Mouse (Mus musculus) cerebellum, postnatal 4 days (tissue): ENCODE measurements around the gene Leng9.
"Not testable (repeated sequence)": the region's sequence is repeated elsewhere in the genome, so short reads cannot be mapped to it uniquely, and the experiment has no call there.

Experiments
- DNase-seq, 2 experiments: peaks; one replicate each; pipeline ENCODE4 v3.0.0; 2022; ENCODE audit warnings: low spot score in 2 of 2, mixed read lengths in 1 of 2

The Leng9 gene

DNA sequence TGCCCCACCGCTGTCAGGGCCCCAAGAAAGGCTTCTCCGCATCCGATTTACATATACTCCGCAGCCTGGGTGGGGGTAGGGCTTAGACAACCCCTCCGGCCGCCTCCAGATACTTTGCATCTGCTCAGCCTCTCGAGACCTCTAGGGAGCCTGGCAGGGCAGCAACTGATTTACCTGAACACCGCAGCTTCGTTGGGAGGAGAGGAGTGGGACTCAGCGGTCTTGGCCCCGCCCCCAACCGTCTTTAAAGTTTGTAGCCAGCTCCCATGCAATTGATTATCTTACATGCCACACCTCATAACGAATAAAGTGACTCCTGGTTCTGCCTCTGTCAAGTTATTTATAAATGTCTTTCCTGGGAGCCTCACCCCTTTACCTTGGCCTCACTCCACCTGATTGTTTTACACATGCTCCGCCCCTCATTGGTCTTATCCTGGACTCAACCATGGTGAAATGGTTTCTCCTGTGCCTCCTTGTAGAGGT is at the start of gene Leng9:
Gene Leng9, minus strand, starts transcription at position 316 of the 483 bp plus-strand sequence.
- DNase-seq, result no peak

DNA sequence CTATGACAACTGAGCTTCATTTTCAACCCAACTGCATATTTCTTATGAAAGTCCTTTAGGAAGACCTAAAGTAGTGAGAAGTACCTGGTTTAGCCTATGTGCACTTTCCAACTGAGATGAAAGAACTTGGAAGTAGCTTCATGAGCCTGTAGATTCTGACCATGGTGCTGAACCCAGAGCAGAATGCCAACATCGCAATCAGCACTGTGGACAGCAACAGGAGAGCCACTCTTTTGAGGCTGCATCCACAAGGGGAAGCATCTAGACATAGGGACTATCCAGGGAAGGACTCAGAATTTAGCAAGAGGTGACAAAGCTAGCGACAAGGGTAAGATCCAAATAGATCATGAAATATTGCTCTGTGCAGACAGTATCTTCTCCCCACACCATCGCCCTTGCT is 28.3 kb upstream of the Leng9 start:
- no peak for DNase-seq

DNA sequence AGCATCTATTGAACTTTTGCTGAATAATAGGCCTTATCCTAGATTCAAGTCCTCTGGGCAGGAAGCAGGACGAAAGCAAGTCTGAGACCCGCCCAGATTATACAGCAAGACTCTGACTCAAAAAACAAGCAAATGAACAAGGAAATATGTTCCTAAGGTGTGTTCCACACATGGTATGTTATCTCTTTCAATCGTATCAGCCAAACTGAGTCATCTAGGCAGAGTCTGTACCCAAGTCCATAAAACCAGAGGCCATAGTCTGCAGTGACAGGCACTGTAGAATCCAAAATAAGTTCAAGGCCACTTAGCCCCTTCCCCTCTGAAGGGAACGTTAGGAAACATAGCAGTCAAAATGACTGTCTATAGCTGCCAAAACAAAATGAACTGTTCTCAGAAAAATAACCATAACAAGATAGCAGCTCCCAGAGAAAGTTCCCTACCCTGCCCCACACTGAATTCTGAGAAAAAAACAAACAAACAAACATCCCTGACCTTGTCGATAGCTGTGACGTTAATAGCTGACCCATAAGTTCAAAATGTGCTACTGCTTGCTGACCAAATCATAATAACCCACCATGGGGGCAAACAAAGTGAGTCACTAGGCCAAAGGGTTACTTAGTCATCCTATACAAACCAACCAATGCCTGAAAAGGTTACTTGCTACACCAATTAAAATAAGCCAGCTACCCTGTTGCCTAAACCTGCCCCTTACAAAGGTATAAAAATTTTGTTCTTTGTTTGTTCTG is 20.2 kb upstream of the Leng9 start:
- DNase-seq, result no peak

DNA sequence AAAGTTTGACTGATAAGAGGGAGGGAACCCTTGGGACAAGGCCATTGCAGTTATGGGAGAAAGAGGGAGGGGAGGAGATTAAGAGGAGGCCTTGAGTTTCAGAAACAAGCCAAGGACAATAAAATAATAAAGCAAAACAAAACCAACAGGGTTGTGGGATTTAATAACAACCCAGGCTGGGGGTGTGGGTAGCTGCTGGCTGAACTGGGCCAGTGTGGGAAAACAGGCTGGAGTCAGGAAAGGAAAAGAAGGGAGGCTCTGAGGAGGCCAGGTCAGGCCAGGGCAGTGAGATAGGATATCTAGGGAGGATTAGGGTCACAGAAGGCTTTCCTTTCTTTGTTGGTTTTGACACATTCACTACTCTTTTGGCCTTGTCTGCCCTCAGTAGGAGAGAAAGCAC is 16.9 kb upstream of the Leng9 start:
- no peak for DNase-seq

DNA sequence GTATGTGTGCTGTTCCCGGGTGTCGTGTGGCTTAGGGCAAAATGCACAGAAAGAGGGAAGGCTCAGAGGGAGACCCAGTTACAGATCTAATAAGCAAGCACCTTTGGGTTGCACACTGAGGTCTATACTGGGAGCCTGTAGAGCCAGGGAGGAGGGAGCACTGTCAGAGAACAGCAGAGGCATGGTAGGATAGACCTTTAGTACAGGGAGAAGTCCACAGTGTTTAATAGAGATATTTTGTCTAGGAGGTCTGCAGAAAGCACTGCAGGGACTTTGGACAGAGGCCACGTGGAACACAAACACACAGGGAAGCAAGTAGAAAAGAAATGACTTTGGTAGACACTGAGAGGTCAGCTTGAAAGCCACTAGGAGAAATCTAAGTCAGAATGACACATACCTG is 15.1 kb upstream of the Leng9 start:
- no peak for DNase-seq

DNA sequence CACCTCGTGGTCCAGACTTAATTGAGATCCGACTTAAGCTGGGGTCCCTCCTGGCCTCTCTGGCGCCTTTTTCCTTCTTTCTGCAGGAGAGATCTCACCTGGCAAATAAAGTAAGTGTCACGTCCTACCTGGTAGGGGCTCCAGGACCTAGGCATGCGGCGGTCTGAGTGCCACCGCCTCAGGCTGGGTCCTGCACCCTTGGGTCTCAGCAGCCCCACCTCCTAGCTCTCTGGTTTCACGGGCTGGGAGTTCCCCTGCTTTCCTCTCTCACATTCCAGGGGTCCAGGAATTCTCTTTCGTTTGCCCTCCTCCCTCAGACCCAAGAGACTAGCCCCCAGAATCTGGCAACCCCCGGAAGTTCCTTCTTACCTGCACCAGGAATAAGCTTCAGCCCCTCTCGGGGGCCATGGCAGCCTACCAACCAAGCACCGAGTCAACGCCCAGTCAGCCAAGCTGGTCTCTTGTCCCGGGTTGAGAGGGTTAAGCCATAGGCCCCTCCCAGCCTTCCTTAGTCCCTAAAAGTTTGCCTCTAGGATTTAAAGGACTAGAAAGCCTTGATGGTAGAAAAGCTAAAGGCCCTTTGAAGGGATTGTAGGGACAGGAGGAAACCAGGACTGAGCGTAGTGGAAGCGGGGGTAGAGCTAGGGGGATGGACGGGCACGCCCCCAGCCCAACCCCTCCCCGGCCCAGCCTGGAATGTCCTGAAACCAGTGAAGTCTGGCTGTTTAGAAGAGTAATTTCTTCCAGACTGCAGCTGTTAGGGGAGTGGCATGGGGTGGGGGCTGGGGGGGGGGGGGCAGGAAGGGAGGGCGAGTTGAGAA is 14.1 kb upstream of the Leng9 start, which contains the start of gene Cdc42ep5:
Gene Cdc42ep5, minus strand, starts transcription at position 771 of the 821 bp plus-strand sequence.
- no peak for DNase-seq

DNA sequence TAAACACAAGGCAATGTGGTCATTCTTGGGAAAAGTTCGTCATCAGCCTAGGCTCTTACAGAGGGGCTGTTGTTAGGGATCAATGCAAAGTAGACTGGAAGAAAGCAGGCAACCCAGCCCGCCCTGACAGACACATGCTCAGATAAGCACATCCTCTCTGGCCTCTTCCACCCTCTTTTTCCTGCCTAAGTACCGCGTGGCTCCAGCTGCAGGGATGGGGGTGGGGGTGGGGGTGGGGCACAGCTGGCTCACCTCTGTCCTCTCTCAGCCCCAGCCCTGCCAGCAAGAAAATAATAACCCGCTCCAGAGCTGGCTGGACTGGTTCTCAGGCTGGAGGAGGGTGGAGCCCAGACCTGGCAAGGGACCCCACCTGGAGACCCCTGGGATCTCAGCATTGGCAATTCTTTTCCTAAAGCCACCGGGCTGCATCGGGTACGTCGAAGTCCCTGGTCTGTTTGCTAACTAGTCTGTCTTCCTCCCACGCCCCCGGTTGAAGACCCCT is 13.4 kb upstream of the Leng9 start:
- DNase-seq, result no peak

DNA sequence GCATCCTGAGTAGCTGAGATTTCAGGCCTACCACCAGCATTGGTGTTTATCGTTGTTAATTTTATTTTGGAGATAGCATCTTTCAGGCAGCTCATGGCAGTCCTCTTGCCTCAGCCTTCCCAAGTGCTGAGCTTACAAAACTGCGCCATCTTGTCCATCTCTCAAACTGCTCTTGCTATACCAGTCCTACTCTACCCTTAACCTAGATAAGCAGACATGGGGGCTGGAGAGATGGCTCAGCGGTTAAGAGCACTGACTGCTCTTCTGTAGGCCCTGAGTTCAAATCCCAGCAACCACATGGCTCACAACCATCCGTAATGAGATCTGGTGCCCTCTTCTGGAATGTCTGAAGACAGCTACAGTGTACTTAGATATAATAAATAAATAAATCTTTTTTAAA is 11.4 kb upstream of the Leng9 start:
- not testable (repeated sequence) for DNase-seq

DNA sequence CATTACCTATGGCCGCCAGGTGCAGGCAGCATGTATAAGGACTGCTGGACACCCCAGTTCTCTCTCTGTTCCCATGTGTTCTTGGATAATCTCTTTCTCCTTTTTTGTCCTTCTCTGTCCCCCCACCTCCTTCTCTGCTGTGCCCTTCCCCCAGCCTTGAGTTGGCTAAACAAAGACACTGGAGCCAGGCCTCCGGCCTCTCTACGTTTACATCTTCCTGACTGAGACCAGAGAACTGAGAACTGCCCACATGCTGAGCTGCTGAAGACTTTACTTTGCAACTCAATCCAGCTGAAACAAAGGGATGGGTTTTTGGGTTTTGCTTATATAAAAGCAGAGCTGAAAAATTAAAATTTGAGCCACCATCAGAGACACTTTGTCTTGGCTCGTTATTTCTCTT is 4.8 kb upstream of the Leng9 start:
- DNase-seq, result no peak

DNA sequence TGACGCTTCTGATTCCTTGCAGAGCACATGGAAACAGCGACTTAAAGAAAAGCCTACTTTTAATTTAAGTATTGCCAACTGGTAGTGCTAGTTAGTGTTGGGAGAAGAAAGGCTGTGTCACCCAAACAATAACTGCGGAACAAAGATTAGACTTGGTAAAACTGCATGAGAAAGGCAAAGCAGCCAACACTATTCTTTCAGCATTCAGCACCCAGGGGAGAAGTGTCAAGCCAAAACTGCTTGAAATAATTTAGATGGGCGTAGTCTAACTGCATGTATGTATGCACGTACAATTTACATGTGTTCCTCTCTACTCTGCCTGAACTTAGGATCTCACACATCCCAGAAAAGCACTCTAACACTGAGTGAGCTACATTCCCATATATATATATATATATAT is 4.2 kb upstream of the Leng9 start:
- DNase-seq, result no peak

DNA sequence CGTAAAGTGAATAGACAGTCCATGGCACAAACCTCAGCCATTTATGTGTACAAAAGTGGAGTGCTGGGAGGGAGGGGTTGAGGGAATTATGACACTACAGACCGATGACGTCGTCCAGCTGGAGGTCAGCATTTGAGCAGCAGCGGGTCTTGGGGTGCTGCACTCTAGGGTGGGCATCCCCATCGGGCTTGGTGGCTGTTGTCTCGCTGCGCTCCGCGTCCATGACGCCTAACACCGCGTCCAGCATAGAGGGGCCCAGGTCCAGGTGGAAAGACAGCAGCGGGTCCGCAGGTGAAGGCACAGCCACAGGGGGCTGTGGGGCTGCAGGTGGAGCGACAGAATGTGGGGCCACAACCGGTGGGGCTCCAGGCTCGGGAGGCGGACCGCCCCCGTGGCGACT is 1.1 kb upstream of the Leng9 start:
- no peak for DNase-seq

DNA sequence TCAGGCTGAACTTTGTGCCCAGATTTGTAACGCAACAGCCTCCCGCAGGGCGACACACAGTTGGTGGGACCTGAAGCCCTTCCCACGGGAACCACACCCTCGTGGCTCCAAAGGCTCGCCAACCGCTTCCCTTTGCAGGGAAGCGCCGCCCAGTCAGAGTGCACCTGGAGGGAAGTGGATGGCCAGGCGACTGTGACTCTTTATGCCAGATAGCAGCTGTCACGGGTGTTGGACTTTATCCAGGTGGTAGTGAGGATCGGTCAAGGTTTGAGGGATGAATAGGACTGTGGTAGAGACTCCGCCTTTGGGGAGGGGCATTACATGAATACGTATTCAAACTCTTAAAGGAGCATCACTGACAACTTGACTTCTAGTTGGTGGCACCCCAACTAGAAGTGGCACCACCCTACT is 642 bp upstream of the Leng9 start:
- no peak for DNase-seq

DNA sequence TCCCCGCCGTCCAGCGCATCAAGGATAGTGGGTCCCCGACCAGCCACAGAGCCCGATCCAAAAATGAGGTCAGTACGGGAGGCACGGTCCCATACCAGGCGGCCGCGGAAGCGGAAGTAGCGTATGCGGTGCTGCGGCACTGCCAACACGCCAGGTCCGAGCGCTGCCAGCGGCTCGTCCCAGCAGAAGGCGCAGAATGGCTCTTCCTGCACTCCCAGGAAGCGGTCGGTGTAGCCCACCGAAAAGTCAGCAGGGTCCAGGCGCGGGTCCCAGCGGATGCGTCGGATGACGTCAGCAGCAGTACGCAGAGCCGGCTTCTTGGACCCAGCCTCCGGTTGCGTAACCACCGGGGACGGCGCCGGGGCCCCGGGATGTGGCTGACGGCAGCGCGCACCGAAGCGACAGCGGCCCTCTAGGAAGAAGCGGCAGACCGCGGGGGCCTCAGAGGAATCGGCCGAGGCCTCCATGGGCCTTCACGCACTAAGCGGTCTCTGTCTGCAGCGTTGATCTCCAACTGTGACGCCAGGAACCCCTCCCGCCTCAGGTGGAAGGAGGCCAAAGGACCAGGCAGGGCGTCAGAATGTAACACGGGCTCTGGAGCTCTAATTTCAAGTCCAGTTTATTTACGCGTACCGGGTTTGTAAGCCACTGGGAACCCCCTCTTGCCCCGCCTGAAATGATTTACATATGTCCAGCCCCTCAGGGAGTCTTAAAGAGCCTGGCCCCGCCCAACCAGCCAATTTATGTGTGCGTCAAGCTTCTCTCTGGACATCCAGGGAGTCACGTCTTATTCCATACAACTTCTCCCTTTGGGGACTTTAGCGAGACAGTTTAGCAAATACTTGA is 742 bp downstream of the Leng9 start:
- DNase-seq, result peak; percentile 58 to 75

DNA sequence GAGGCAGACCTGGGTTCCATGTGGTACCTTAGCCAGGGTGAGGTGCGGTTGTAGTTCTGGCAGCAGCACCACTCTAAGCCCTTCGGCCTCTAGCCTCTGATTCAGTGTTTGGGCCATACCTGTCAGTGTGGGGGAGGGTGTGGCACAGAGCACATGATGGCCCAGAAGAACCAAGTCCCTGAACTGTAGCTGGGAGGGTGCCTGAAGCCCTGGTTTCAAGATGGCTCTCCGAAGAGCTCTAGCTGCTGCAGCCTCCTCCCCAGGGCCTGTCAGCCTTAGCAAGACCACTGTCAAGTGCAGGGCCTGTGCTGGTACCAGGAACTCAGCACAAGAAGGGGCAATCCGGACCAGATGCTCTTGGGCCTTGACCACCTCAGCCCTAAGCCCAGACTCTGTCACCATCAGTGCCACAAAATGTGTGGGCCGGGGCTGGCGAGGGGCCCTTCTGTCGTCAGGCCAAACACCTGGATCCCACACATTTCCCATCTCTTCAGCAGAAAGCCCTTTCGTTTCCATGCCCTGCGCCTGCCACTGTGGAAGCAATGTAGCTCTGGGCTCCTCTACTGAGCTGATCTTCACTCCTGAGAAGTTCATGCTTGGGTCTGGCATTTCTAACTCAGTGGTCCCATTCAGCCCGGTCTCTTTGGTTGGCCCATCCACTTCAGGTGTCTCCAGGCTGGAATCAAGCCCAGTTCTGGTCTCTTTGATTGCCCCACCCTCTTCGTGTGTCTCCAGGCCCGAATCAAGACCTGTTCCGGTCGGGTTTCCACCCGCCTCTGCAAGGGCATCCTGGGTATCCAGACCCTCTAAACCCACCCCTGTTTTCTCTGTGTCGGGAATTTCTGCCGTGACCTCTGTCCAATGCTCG is 1.6 kb downstream of the Leng9 start:
- DNase-seq, result no peak

DNA sequence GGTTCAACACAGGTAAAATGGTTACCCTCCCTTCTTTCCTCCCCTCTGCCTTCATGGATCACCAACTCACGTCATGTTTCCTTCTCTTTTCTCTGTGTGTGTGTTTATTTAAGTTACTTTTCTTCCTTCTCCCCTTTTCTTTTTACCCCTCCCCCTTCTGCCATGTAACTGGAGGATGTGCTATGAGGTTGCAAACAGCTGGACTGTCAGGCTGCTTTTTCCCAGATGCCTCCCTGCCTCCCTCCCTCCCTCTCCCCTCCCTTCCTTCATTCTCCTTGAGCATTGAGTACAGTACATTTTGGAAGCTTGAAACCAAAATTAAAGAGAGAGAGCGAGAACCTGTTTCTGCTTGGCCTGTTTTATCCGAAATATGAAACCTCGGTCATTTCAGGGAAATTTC is 2.3 kb downstream of the Leng9 start:
- DNase-seq, result no peak

DNA sequence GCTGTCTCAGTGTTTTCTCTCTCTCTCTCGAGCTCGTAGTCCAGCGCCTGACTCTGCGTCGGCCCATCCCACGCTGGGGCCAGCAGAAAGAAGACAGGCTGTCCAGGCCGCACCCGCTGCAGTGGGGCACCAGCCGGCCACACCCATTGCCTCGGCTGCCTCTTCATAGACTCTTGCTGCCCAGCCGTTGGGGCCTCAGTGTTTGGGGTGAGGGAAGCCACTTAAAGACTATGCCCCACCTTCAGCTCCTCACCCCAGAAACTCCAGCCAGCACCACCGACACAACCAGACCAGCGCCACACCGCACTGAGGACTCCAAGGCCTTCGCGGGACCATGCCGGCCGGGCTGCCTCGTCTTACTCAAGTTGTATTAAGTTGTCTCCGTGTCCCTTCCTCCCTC is 2.8 kb downstream of the Leng9 start:
- DNase-seq, result no peak

DNA sequence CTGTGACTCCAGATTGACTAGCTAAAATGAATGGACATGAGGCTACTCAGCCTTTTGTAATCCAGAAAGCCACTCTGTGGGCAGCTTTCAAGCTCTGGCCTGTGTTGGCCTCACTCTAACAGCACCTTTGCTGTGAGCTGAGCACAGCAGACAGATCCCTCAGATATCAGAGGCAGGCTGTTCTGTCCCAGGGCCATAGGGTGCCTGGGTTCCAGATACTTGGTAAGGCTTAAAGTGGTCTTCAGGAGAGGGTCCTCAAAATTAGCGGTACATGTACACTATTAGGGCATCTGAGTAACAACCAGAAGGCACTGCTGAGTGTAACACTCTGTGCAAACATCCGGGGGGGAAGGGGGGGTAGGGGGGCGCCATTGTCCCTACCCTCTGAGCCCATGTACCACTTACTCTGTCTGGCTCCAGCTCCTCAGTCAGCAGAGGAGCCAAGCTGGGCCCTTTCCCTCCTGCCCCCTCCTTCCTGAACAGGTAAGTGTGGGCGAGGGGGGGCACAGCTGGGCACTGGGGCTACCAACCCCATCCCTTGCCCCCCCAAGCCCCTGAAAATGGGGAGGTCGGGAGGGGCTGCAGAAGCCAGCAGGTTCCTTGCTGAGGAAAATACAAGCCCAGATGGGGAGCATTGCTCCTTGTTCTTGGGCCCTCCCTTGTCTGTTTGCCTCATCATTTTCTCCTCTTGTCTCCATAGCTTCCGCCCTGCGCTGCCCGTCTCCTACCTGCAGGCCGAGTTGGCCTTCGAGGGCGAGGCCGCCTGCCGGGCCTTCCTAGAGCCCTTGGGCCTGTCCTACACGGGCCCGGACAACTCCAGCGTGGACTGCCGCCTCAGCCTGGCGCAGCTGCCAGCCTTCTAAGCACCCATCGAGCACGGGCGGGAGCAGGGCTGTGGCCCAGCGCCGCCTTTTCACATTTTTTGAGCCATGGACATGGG is 3.7 kb downstream of the Leng9 start:
- DNase-seq, result no peak

DNA sequence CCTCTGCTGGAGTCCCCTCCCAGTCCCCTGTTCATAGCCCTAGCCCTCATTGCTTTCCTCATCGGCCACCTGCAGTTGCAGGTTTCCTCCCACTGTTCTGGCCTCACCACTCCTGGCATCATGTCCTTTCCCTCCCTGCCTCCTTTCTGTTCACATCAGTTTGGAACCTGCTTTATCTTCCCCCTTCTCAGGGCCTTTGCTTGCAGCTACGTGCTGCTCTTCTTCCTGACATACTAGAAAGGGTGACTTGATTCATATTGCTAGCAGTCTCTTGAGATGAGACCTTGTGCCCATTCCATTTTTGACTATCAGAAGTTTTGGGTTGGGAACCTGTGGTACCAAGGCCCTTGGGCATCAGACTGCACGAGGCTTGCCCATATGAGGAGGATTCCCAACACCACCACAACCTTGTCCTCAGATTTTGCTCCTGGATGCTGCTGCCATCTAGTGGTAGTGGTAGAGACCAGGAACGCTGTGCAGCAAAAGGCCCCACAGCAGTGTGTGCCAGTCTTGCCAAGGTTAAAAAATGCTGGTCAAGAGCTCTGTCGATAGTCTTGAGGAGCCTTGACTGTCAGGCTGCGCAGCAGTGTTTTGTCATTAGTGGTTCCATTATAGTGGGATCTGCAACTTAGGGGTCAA is 4.5 kb downstream of the Leng9 start:
- DNase-seq, result no peak
